Mouse (Mus musculus): Measurements from ENCODE around the gene Gpr3. TPM values are rescaled to one million over a fixed set of nuclear protein-coding genes. Genes with fewer than 3 reads are reported as not detected.

The Gpr3 gene
- polyA plus RNA-seq, 1 experiment from 2014 or later = 0.37 TPM

DNA sequence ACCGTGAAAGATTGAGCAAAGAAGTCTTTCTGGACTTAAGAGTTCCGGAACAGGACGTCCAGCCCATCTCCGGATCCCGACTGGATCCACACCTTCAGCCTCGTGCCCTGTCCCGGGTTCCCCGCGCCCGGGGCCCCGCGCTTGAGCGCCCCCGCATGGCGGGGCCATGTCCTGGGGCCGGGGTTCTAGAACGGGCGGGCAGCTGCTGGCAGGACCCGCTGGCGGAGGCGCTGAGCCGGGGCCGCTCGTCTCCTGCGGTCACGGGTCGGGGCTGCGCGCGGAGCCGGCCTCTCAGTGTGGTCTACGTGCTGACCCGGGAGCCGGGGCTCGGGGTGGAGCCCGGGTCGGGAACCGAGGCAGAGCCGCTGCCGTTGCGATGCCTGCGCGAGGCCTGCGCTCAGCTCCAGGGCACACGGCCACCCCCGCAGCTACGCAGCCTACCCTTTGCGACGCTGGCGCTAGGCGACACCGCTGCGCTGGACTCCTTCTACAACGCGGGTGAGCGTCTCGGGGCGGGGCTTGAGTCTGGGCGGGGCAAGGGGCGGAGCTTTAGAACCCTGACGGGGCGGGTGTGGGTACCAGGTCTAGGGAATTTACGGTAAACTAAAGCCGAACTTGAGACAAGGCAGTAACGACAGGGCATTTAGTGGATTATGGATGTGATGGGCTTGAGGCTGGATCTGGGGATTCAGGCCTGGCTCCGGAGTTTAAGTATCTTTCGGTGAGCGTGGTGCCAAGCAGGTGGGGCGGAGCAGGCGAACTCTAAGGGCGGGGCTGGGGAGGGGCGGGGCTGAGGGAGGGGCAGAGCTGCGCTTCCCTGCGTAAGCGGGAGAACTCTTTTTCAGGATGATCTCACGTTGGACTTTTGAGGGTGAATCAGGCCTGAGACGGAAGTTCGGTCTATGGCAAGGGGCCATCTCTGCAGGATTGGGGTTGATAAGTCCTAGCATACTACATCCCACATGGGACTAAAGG, 28.9 kb upstream of the Gpr3 start:
- Histone ChIP-seq H3K4me2 (peak overlapping the region; percentile 98), H3K9me3 (replicated peaks; ENCODE audit: control insufficient read depth, low read length) (no peaks in the 10 kb centered on the region), H3K9ac (ENCODE audit: low read depth, low read length) (peak overlapping the region; percentile 74), H3K4me1 (ENCODE audit: control insufficient read depth, insufficient read depth, low read length) (peaks cover 12% of the 10 kb centered on the region), H3K36me3 (ENCODE audit: control insufficient read depth, insufficient read depth, low read length) (no peaks in the 10 kb centered on the region), H3K27ac (ENCODE audit: low read depth, low read length) (peak overlapping the region; percentile 66), H3K27me3 (ENCODE audit: control insufficient read depth, insufficient read depth, low read length) (peaks cover 35% of the 10 kb centered on the region), H3K4me3 (ENCODE audit: low read depth, low read length) (peak overlapping the region; percentile 62)
- peak; percentile 85 for ATAC-seq (replicated peaks; ENCODE audit: insufficient number of reproducible peaks, low FRiP score, low TSS enrichment)
- WGBS (ENCODE audit: insufficient replicate concordance) = under 1% methylated on average over 78 of the region's 78 CpGs

DNA sequence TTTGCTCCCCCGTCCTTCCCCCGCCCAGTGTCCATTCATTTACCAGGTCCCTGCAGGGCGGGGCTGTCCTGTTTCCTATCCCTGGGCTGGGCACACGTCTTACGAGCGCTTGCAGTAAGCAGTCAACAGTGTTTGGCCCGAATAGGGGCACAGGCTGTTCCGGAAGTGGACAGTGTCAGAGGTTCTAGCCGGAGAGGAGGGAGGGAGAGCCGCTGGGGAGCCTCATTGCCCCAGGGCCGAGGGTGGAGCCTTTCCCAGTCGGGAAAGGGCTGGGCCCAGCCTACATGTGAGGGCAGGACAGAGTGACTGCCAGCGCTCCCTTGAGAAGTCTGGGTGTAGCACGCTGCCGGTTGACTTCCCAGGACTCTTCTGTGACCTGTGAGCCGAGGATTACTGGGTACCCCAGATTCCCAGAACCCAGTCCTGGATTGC, 28.2 kb upstream of the Gpr3 start, which contains the start of gene Map3k6:
Map3k6 (plus strand) TSS at position 329 of the 432 bp plus-strand sequence.
- 5% methylated on average over 16 of the region's 16 CpGs for WGBS (ENCODE audit: insufficient replicate concordance)

DNA sequence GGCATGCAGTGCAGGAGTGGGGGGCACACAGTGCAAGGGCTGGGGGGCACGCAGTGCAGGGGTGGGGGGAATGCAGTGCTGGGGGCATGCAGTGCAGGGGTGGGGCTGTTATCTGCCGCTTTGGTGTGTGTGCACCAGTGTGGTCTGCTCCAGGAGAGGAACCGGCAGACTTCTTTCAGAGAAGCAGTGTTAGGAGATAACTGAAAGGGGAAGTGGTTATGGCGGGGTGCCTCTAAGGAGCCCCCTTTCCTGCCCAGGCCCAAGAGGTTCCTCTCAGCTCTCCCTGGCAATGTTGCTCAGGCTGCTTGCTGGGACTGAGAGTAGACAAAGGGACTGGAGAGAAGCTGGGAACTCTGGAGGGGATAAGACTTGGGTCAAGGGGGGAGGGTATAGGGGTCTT, 25.6 kb upstream of the Gpr3 start:
- H3K4me3 ChIP-seq (ENCODE audit: low read depth, low read length) = no peak overlapping the region
- H3K27ac ChIP-seq (ENCODE audit: low read depth, low read length) = no peak overlapping the region
- WGBS (ENCODE audit: insufficient replicate concordance) = 52% methylated on average over 4 of the region's 4 CpGs
- no peak overlapping the region for H3K9ac ChIP-seq (ENCODE audit: low read depth, low read length)
- H3K4me1 ChIP-seq (ENCODE audit: control insufficient read depth, insufficient read depth, low read length) = peaks cover 8% of the 10 kb centered on the region
- no peak overlapping the region for H3K4me2 ChIP-seq
- peaks cover 15% of the 10 kb centered on the region for H3K27me3 ChIP-seq (ENCODE audit: control insufficient read depth, insufficient read depth, low read length)
- no peak for ATAC-seq (replicated peaks; ENCODE audit: insufficient number of reproducible peaks, low FRiP score, low TSS enrichment)
- no peaks in the 10 kb centered on the region for H3K36me3 ChIP-seq (ENCODE audit: control insufficient read depth, insufficient read depth, low read length)
- no peaks in the 10 kb centered on the region for H3K9me3 ChIP-seq (replicated peaks; ENCODE audit: control insufficient read depth, low read length)

More for the DNA sequence above, 28.2 kb upstream of the Gpr3 start, which contains the start of gene Map3k6:
- peak within 1 kb of the TSS; percentile 98 for H3K4me2 ChIP-seq
- H3K4me3 ChIP-seq (ENCODE audit: low read depth, low read length) = peak within 1 kb of the TSS; percentile 62
- H3K27me3 ChIP-seq (ENCODE audit: control insufficient read depth, insufficient read depth, low read length) = peaks cover 32% of the 10 kb centered on the region
- H3K36me3 ChIP-seq (ENCODE audit: control insufficient read depth, insufficient read depth, low read length) = no peaks in the 10 kb centered on the region
- H3K4me1 ChIP-seq (ENCODE audit: control insufficient read depth, insufficient read depth, low read length) = peaks cover 12% of the 10 kb centered on the region
- no peaks in the 10 kb centered on the region for H3K9me3 ChIP-seq (replicated peaks; ENCODE audit: control insufficient read depth, low read length)
- H3K9ac ChIP-seq (ENCODE audit: low read depth, low read length) = peak within 1 kb of the TSS; percentile 74
- ATAC-seq (replicated peaks; ENCODE audit: insufficient number of reproducible peaks, low FRiP score, low TSS enrichment) = no peak
- H3K27ac ChIP-seq (ENCODE audit: low read depth, low read length) = peak within 1 kb of the TSS; percentile 66

DNA sequence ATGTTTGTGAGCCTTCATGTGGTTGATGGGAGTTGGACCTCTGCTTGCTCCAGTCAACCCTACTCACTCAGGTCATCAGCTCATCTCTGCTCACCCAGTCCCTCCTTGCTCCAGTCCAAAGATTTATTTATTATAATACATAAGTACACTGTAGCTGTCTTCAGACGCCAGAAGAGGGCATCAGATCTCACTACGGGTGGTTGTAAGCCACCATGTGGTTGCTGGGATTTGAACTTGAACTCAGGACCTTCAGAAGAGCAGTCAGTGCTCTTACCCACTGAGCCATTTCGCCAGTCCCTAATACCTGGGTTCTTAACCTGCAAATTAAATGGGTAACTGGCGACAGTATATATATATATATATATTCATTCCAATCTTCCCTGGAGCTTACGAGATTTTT, 23.1 kb upstream of the Gpr3 start:
- WGBS (ENCODE audit: insufficient replicate concordance) = 72% methylated on average over 5 of the region's 5 CpGs

DNA sequence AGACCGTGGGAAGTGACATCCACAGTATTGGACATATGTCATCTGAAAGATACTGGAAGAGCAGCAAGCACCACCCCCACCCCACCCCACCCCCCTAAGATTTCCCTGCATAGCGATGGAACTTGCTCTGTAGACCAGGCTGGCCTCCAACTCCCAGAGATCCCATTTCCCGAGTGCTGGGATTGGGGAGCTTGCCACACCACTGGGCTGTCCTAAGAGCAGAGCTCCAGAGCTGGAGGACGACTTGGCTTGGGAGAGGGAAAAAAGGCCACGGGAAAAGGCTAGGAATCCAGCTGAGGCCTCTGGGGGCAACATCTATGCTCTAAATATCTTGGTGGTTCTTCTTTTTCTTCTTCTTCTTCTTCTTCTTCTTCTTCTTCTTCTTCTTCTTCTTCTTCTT, 22.4 kb upstream of the Gpr3 start:
- Histone ChIP-seq H3K27ac (ENCODE audit: low read depth, low read length) (no peak overlapping the region), H3K9me3 (replicated peaks; ENCODE audit: control insufficient read depth, low read length) (no peaks in the 10 kb centered on the region), H3K4me1 (ENCODE audit: control insufficient read depth, insufficient read depth, low read length) (no peaks in the 10 kb centered on the region), H3K9ac (ENCODE audit: low read depth, low read length) (no peak overlapping the region), H3K4me2 (no peak overlapping the region), H3K4me3 (ENCODE audit: low read depth, low read length) (no peak overlapping the region), H3K27me3 (ENCODE audit: control insufficient read depth, insufficient read depth, low read length) (0 out of 2 replicates have a peak, but pooled peaks cover 4% of the 10 kb centered on the region), H3K36me3 (ENCODE audit: control insufficient read depth, insufficient read depth, low read length) (no peaks in the 10 kb centered on the region)
- 52% methylated on average over 5 of the region's 5 CpGs for WGBS (ENCODE audit: insufficient replicate concordance)
- ATAC-seq (replicated peaks; ENCODE audit: insufficient number of reproducible peaks, low FRiP score, low TSS enrichment) = no peak

More for the DNA sequence above, 23.1 kb upstream of the Gpr3 start:
- Histone ChIP-seq H3K36me3 (ENCODE audit: control insufficient read depth, insufficient read depth, low read length) (no peaks in the 10 kb centered on the region), H3K27me3 (ENCODE audit: control insufficient read depth, insufficient read depth, low read length) (0 out of 2 replicates have a peak, but pooled peaks cover 4% of the 10 kb centered on the region), H3K4me1 (ENCODE audit: control insufficient read depth, insufficient read depth, low read length) (peaks cover under 1% of the 10 kb centered on the region; the same call in 1 of the 2 replicates), H3K9me3 (replicated peaks; ENCODE audit: control insufficient read depth, low read length) (no peaks in the 10 kb centered on the region), H3K27ac (ENCODE audit: low read depth, low read length) (no peak overlapping the region), H3K9ac (ENCODE audit: low read depth, low read length) (no peak overlapping the region), H3K4me3 (ENCODE audit: low read depth, low read length) (no peak overlapping the region), H3K4me2 (no peak overlapping the region)
- ATAC-seq (replicated peaks; ENCODE audit: insufficient number of reproducible peaks, low FRiP score, low TSS enrichment) = no peak

DNA sequence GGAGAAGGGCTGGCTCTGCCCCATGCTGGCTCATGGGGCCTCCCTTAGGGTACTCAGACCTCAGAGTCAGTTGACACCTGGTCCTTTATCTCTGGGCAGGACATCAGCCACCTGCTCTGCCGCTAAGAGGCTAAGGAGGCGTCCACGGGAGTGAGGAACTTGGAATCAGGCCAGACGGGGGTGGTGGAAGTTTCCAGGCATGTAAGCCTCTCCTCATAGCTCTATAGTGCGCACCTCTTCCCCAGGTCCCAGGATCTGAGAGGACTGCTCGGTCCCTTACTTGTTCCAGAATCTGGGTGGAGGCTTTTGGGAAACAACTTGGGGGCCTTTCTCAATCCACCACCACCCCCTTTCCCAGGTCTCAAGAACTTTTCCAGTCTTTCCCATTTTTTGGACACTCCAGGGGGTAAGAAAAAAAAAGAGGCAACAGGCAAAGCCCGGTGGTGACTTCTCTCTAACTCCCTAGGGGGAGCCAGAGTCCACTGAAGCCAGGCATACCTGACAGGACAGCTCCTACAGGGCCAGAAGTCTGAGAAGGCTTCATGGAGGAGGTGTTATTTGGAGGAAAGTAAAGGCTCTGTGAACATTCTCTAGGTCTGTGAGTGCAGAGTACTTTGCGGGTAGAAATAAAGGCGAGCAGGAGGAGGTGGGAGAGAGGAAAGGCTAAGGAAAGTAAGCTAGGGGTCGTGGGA, 21.1 kb upstream of the Gpr3 start:
- no peak overlapping the region for H3K9ac ChIP-seq (ENCODE audit: low read depth, low read length)
- H3K9me3 ChIP-seq (replicated peaks; ENCODE audit: control insufficient read depth, low read length) = no peaks in the 10 kb centered on the region
- WGBS (ENCODE audit: insufficient replicate concordance) = 31% methylated on average over 10 of the region's 10 CpGs
- no peak overlapping the region for H3K4me3 ChIP-seq (ENCODE audit: low read depth, low read length)
- 0 out of 2 replicates have a peak, but pooled peaks cover 4% of the 10 kb centered on the region for H3K27me3 ChIP-seq (ENCODE audit: control insufficient read depth, insufficient read depth, low read length)
- no peak overlapping the region for H3K4me2 ChIP-seq
- ATAC-seq (replicated peaks; ENCODE audit: insufficient number of reproducible peaks, low FRiP score, low TSS enrichment) = no peak; the same call in 1 of the 2 replicates
- no peak overlapping the region for H3K27ac ChIP-seq (ENCODE audit: low read depth, low read length)
- H3K36me3 ChIP-seq (ENCODE audit: control insufficient read depth, insufficient read depth, low read length) = no peaks in the 10 kb centered on the region
- no peaks in the 10 kb centered on the region for H3K4me1 ChIP-seq (ENCODE audit: control insufficient read depth, insufficient read depth, low read length)

DNA sequence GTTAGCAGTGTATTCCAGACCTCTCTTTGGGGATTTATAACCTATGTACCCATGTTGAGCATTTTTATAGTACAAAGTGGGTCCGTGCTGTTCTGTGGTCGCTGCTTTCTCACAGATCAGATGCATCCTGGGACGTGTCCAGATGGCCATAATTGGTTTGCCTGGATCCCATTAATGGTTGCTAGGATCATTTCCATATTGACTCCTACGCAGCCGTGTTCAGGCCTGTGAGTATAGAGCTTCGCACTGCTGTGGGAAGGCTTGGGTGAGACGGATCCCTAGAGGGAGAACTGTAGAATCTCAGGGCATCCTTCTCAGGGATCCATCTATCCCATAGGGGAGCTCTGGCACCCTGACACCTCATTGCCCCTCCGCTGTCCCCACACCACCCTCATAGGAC, 17.2 kb upstream of the Gpr3 start:
- H3K27me3 ChIP-seq (ENCODE audit: control insufficient read depth, insufficient read depth, low read length) = no peaks in the 10 kb centered on the region
- H3K4me1 ChIP-seq (ENCODE audit: control insufficient read depth, insufficient read depth, low read length) = no peaks in the 10 kb centered on the region
- no peak overlapping the region for H3K4me3 ChIP-seq (ENCODE audit: low read depth, low read length)
- no peak overlapping the region for H3K4me2 ChIP-seq
- ATAC-seq (replicated peaks; ENCODE audit: insufficient number of reproducible peaks, low FRiP score, low TSS enrichment) = no peak
- no peak overlapping the region for H3K27ac ChIP-seq (ENCODE audit: low read depth, low read length)
- no peak overlapping the region for H3K9ac ChIP-seq (ENCODE audit: low read depth, low read length)
- 77% methylated on average over 8 of the region's 8 CpGs for WGBS (ENCODE audit: insufficient replicate concordance)
- no peaks in the 10 kb centered on the region for H3K9me3 ChIP-seq (replicated peaks; ENCODE audit: control insufficient read depth, low read length)
- H3K36me3 ChIP-seq (ENCODE audit: control insufficient read depth, insufficient read depth, low read length) = no peaks in the 10 kb centered on the region

DNA sequence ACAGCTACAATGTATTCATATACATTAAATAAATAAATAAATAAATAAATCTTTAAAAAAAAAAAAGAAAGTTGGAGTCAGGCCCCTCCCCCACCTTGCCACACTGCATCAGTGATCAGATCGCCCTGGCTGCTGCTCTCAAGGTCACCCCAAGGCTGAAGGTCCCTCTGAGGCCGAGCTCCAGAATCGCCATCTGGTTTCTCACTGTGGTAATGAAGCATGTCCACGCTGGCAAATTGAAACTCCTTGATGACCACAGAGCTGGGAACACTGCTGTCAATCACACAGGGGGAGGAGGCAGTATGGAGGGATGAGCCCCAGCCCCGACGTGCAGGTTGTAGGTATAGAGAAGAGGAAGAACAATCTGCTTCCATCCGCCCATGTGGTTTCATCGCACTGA, 15.3 kb upstream of the Gpr3 start:
- Histone ChIP-seq H3K9ac (ENCODE audit: low read depth, low read length) (no peak overlapping the region), H3K9me3 (replicated peaks; ENCODE audit: control insufficient read depth, low read length) (no peaks in the 10 kb centered on the region), H3K36me3 (ENCODE audit: control insufficient read depth, insufficient read depth, low read length) (no peaks in the 10 kb centered on the region), H3K4me1 (ENCODE audit: control insufficient read depth, insufficient read depth, low read length) (no peaks in the 10 kb centered on the region), H3K27me3 (ENCODE audit: control insufficient read depth, insufficient read depth, low read length) (peaks cover 7% of the 10 kb centered on the region; the same call in 1 of the 2 replicates), H3K27ac (ENCODE audit: low read depth, low read length) (no peak overlapping the region), H3K4me2 (no peak overlapping the region), H3K4me3 (ENCODE audit: low read depth, low read length) (no peak overlapping the region)
- 68% methylated on average over 8 of the region's 8 CpGs for WGBS (ENCODE audit: insufficient replicate concordance)
- ATAC-seq (replicated peaks; ENCODE audit: insufficient number of reproducible peaks, low FRiP score, low TSS enrichment) = no peak
